Comparison of ENCODE assay signal across 12 mouse cellular contexts in genomic region chr5:136578201-136578600, GRCm38 (mm10).
"Had no signal": no experiment of that assay in that cellular context is flagged by ENCODE, and none has a peak within 500 bp of the region (broad histone marks: within the 10 kb centered on the region; RNA-seq: fewer than 3 reads in every experiment).

No protein-coding gene starts in this region.

- H3K4me2 ChIP-seq: lung, embryonic 14.5 days; midbrain, embryonic 13.5 days; midbrain, embryonic 15.5 days; neural tube, embryonic 12.5 days had no signal

- H3K27ac ChIP-seq: midbrain, embryonic 10.5 days; midbrain, embryonic 13.5 days; midbrain, embryonic 15.5 days; neural tube, embryonic 12.5 days had no signal

- H3K9ac ChIP-seq: lung, embryonic 14.5 days; midbrain, embryonic 13.5 days; midbrain, embryonic 15.5 days; neural tube, embryonic 12.5 days had no signal

- H3K4me3 ChIP-seq: midbrain, embryonic 10.5 days; midbrain, embryonic 13.5 days; midbrain, embryonic 15.5 days; neural tube, embryonic 12.5 days had no signal

- ATAC-seq: midbrain, embryonic 13.5 days; midbrain, embryonic 15.5 days had no signal

- DNase-seq: lung, adult 18-20 months; lung, embryonic 14.5 days; lung, postnatal 10 days; lung, postnatal 4 days; right cerebral cortex, postnatal 14 days; thymus, adult 18-20 months; thymus, postnatal 14 days; thymus, postnatal 36 days had no signal

- H3K4me1 ChIP-seq: midbrain, embryonic 15.5 days had no signal

- H3K9me3 ChIP-seq: midbrain, embryonic 13.5 days; midbrain, embryonic 15.5 days; neural tube, embryonic 12.5 days had no signal

- H3K36me3 ChIP-seq: midbrain, embryonic 10.5 days; midbrain, embryonic 13.5 days; midbrain, embryonic 15.5 days; neural tube, embryonic 12.5 days had no signal
